Mouse (Mus musculus) megakaryocyte progenitor cell, adult 5-6 weeks (primary cell): ENCODE measurements around the gene Pknox2. TPM values are rescaled to one million over a fixed set of nuclear protein-coding genes. Genes with fewer than 3 reads are reported as not detected.

ENCODE experiments used
- ATAC-seq: replicated peaks from 2 replicates; pipeline ENCODE4 v1.8.0; 2016; ENCODE audit warnings: mild to moderate bottlenecking, moderate TSS enrichment, inconsistent platforms; ENCODE audit not compliant: poor library complexity
- total RNA-seq, 2 experiments: library from RNA; stranded (forward) in 1 of 2; stranded (reverse) in 1 of 2; fragments of 157-497, 149-512 nt in 1 of 2; fragments of 200-1000 nt in 1 of 2; gene quantifications; 2 replicates each; pipeline versions ENCODE4 v1.2.3 to v1.2.4; 2015 to 2017

Gene Pknox2
- total RNA-seq, 2 experiments from 2014 or later = not detected

DNA sequence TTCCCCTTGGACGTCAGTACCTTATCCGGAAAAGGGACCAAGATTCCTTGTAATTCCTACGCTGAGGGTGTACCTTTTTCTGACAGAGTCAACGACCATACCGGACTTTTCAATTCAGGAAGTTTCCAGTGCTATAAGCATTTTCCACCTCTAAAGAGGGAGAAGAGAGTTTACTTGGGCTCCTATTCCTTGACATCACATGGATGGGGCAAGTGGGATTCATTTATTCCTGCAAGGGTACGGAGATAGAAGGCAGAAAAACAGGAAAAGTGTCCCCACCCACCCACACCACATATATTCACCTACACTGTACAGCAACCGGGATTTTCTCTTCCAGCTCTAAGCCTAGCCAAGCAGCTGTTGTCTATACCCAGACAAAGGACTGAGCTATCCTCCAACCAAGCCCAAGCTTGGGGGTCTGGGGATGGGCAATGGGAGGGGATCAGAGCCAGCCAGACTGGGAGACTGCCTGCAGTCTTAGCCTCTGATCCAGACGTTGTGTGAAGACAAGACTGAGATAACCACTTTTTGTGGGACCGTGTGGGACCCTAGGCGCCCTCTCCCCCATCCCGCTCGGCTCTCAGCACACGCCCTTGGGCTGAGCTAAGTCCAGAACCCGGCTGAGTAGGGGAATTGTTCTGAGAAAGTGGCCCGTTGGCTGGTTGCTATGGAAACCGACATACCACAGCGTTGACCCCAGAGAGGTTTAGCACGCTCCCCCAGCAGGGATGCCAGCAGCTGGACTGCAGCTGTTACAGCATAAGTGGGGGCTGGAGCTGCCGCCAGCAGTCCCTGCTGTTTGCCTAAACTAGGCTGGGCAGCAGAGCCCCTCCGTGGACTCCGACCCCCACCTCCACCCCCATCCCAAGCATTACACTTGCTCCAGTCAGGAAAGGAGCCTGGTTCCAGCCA is 93.3 kb downstream of the Pknox2 start:
- ATAC-seq = no peak

DNA sequence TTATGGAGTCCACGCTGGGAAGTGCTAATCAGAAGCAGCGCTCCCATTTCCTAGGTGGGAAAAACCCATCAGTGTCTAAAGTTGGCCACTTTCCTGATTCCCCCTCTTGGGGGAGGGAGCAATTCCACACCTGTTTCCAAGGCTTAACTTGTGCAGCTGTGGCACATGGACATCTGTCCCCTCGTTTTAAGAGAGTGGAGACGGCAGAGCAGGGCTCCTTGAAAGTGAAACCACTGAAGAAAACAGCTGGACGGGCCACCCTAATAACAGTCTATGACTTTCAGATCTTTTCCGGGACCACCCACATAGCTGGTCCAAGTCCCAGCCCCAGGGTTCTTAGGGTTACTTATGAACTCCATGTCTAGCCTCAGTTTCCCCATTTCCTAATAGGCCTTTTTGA is 94.2 kb downstream of the Pknox2 start:
- ATAC-seq = no peak

DNA sequence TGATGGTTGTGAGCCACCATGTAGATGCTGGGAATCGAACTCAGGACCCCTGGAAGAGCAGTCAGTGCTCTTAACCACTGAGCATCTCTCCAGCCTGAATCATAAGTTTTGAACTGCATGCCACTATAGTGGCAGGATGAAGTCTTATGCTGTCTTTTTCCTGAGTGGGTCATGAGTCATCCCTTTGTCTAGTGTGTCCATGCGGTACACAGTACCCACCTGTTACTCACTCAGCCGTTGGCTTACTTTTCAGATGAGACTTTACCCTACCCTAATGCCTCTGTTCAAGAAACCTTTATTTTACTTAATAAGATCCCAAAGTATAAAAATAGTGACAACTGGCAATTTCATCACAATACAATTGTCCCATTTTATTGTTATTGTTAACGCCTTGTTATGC is 95.5 kb downstream of the Pknox2 start:
- ATAC-seq = no peak

DNA sequence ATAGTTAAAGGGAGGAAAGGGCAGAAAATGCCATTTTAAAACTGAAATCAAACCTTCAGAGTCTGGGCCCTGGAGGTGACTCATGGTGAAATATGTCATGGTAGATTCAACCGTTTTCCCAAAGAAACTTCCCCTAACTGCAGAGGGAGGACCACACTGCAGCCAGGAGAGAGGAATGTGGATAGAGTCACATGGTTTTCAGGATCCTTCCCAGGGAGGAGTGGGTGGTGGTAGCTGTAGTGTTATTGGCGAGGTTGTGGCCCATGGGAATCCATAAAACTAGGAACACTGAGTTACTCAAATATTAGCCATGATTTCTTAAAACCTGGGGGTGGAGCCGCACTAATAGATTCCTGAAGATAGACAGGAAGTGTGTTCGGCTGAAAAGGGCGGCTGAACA is 99.7 kb downstream of the Pknox2 start:
- no peak for ATAC-seq

DNA sequence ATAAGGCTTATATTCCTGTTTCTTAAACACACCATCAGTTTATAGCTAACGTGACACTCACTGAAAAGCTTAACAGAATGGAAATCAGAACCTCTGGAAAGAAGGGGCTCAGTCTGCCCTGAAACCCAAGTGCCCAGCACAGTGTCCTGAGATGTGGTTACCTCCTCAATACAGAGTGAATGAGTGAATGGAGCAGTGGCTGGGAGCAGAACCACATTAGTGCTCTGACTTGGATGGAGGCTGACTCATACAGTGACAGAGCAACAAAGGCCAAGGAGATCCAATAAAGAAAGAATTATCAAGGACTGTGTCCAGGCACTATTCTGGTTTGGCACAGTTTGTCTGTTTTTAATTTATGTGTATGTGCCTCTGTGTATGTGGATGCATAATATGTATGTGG is 101.3 kb downstream of the Pknox2 start:
- no peak for ATAC-seq

DNA sequence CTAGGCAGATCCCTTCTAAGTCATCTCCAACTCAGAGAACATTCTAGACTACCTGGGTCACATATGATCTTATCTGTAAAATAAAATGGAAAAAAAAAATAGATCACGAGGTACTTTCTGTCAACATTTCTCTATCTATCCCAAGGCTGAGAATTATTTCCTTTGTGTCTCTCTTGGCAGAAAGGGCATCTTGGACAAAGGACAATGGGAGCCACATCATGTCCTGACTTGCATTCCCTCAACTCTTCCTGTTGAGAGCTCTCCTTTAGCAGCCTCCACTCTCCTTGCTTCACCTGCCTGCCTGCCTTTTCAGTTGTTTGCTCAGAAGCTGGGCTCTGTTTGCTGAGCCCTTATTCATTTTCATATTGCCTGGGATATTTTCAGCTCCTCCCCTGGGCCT is 103.0 kb downstream of the Pknox2 start:
- no peak for ATAC-seq

DNA sequence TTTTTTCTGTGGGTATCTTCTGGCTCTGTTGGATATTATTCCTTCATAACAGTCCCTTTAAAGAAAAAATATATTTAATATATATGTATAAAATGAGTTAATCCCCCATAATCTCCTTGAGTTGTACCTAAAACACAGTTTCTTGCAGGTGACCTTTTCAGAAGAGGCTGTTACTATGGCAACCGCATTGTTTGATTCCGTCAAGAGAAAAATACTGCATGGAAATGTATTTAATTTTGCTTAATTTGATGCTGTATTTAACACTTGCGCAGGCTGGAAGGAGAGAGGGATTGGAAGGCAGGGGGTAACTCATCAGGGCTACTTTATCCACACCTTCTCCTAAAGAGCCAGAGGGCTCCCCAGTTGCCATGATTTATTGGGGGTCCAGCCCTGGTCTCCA is 108.3 kb downstream of the Pknox2 start:
- no peak for ATAC-seq

DNA sequence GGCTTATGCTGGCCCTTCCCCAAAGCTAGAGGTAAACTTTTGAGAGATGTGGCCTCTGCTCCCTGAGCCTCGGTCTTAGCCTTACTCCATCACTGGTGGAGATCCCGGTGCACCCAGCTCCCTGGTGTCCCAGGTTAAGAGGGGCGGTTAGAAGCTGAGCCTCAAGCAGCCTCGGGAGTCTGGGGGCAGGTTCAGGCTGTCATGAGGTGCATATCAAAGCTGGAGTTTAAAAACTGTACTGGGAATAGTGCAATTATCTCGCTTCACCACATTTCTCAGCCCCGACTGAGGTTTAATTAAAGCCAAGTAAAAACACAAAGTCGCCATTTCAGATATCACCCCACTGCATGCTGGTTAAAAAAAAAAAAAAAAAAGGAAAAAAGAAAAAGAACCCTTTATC is 108.8 kb downstream of the Pknox2 start:
- no peak for ATAC-seq

DNA sequence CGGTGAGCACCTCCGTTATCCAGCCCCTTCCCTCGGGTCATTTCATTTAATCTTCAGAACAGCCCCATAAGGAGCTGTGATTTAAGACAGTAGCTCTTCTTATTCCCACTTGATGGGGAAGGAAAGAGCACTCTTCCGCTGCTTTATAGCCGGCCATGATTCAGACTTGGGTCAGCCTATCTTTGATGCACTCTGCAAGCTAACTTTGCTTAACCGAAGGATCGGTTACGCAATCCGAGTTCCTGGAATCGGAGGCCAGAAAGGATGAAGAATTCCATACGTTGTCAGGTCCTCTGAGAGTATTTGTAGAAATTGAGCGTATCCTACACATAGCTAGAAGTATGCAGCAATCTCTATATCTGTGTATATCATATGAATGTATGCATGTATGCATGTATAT is 109.8 kb downstream of the Pknox2 start:
- no peak for ATAC-seq

DNA sequence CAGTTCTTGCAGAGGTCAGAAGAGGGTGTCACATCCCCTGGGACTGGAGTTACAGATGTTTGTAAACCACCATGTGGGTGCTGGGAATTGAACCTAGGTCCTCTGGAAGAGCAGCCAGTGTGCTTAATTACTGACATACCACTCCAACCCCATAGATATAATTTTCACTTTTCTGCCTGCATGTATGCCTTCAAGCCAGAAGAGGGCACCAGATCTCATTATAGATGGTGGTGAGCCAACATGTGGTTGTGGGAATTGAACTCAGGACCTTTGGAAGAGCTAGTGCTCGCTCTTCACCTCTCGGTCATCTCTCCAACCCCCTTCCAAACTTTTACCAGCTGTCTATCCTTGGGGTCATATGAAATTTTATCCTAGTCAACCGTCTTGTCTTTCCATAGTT is 112.0 kb downstream of the Pknox2 start:
- no peak for ATAC-seq

DNA sequence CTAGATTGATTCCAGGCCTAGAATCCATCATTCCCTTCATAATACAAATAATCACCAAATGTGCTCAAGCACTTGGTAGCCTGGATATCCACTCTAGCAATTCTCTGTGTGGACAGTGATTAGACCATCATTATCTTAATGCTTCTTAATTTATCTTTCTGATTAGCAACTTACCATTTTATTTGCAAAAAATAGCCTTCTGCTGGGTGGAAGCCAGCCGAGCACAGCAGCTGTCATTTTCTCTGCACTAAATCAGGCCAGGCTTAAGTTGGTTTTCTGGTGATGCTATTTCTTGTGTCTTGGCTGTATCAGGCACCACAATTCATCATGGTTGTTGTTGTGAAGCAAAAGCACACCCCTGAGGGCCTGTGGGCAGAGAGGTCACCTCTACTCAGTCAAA is 112.9 kb downstream of the Pknox2 start:
- ATAC-seq = no peak

DNA sequence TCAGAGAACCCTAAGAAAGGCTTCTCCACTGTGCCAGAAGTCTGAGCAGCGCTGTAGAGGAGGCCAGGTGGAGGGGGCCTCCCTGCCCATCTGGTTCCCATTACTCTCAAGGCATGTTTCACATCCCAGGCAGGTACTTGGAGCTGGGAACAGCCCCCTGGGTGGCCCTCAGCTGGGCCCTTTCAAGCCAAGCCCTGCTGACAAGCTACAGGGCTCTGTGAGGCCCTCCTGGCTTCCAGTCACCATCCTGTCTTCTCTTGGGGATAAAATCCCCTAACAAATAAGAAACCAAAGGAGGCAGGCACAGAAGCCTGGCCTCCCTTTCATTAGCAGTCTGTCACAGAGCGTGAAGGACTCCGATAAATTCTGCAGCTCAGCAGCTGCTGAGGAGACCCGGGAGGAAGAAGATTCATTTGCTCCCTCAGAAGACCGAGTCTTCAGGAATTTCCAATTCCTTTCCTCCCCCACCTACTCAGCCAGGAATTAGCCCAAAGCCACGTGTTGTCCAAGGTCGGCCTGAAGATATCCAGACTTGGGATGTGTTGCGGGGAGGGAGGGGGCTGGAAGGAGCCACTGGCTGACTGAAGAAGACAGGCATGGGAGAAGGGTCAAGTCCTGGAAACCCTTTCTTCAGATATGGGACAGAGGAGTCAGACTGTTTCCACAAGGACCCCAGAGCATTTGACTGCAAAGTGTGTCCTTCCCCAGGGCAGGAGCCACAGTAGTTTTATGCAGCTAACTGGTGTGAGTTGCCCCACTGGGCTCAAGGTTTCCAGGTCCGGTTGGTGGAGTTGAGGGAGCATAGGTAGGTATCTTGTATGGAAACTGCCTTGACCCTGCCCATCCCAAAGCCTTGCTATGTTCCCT is 116.6 kb downstream of the Pknox2 start:
- ATAC-seq = no peak

DNA sequence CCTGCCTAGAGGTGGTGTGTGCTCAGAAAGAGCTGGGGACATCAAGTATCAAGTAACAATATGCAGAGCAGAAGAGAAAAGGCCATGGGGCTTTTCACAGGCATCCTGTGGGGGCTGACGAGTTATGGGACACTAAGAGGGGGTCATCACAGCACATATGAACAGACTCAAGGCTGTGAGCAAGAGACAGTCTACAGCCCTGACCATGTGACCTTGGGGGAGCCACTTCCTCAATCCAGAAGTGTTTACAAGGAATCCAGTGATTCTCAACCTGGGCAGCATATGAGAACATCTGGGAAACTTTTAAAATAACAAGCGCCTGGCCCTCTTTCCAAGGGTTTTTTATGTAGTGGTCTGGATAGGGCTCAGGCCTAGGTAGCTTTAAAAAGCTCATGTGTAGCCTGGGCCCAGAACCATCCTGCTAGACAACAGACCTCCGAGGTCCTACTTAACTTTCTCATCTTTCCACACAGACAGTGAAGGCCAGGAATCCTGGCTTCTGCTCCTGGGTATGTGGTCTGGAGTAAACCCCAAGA is 117.3 kb downstream of the Pknox2 start:
- ATAC-seq = no peak

DNA sequence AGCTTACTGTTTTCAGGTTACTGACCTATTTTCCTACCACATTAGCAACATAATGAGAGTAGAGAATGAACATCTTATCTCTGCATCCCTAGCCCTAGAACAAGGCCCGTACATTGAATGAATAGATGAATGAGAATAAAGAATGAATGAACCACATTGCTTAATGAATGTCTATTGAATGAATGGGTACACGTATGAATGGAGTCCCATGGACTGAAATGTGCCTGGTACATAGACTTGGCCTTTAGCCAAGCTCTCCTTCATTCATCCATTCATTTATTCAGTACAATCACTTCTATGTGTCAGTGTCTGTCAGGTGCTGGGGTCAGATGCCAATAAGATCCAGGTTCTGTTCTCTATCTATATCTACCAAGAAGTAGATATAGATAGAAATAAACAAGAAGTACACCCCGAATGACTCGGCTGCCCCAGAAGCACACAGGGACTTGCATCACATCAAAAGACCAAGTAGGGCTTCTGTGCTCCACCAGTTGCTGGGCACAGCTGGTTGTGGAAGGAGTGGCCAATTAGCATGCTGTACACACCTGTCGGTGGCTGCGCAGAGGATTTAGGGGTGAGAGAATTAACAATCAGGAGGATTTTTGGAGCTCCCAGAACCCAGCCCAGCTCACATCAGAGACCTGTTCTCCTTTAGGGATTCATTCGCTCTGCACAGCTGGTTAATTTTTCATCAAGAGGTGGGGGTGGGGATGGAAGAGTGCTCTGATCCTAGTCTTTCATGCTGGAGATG is 119.2 kb downstream of the Pknox2 start:
- ATAC-seq = no peak

DNA sequence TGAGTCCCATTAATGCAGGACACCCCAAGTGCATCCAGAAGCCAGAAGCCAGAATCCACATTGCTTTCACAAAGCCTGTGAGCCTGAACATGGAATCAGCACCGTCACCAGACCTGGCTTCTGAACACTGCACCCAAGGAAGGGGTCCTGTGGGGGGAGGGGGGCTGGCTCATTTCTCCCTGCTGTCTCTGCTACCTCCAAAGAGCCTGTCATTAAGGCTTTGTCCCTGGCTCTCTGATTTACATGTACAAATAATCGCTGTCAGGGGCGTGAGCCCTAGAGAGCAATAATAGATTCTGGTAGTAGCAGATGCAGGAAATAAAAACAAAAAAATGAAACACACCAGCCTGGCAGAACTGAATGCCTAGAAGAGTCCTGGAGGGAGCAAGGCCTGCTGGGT is 121.3 kb downstream of the Pknox2 start:
- no peak for ATAC-seq

DNA sequence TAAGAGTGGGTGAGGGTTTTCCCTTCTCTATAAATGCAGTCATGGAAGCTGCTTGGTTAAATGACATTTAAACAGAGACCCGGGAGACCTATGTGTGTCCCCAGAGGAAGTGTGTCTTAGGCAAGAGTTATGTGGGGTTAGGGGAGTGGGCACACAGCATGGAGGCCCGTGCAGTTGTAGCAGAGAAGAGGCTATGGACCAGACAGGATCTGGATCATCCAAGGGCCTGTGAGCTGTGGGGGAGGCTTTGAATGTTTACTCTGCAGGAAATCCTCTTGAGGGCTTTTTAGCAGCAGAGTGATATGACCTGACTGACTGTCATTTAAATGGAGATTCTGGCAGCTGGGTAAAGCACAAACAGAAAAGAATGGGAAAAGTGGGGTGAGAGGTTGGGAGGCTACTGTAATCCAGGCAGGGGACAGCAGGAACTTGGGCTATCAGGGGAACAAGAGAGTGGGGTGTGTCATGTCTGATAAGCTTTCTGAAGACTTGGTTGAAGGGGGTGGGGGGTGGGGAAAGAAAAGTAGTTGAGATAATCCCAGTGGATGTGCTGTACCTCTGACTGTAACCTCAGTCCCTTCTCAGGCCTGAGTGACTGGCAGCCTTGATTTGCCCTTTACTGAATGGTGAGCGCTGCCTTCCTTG is 125.5 kb downstream of the Pknox2 start:
- ATAC-seq = no peak

DNA sequence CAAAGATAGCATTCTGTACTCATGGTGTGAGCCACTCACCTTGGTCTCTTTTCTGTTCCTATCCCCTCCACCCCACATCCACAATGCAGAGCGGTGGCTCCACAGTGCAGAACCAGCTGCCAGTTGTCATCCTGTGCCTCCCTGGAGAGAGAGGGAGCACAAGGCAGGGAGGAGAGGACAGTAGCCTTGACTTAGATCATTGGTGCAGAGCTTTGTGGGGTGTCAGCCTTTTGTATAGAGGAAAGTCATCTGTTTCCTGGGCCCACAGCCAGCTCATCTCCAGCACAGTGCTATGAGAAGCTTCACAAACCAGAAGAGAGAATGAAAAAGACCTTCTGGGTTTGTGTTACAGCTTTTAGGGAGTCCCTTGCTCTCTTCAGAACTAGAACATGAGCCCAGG is 129.1 kb downstream of the Pknox2 start:
- no peak for ATAC-seq

DNA sequence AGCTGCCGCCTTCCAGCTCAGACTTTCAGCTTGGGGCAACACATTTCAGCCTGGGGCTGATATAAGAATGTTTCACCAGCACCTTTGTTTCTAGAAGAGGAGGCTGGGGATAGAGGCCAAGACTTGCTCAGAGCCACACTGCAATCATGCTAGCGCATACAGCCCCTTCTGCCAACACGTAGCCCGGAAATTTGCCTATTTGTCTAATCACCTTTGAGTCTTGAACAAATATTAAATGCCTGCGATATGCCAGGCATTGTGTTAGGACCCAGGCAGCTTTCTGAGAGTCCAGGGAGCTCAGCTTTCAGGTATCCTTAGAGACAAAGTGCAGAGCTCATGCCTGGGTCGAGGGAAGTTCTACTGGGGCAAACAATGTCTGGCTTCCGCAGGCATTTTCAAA is 130.0 kb downstream of the Pknox2 start:
- ATAC-seq = no peak

DNA sequence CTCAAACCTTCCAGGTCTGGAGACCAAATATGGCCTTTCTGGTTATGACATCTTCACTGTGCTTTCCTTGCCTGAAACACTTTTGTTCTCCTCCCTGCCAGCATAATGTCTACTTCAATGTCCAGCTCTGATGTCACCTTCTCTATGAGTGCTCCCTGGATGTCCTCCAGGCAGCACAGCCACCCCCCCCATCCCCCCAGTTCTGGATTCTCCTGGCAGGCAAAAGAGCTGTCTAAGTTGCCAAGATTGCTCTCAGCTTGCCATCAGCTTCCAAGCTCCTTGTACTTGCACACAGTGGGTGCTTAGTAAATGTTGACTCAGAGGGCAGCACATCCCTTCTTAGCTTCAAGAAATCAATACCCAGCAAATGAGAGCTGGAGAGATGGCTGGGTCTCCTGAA is 131.0 kb downstream of the Pknox2 start:
- ATAC-seq = no peak

DNA sequence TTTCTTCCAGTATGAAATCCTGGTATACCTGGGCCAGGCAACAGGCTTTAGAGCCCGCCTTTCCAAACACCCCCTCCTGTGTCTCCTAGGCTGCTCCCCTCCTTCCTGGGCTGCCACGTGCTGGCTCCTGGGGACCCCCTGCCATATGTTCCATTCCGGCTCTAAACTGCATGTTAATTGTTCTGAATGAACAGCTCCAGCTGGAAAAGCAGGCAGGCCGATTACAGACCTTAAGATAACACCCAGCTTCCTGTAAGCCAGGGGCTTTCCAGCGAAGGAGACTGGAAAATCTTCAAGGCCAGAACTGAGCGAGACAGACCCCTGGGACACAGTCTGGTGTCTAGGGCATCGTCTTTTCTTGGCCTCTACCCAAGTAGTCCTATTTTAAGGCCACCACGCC is 133.6 kb downstream of the Pknox2 start:
- no peak for ATAC-seq

DNA sequence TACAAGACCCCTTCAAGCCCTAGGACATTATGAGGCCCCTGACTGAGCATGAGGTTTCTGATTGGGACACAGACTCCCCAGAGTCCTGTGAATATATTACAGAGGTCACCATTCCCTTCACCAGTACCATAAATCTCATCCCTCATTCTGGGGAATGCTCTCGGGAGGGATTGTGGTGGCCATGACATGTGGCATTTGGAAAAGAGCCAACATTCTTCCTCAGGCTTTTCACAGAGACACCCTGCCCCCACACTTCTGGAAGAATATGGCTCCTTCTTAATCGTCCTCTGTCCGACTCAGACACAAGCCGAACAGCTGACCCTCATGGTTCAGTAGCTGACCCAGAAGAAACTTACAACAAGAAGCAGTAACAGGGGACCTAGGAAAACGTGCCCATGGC is 139.1 kb downstream of the Pknox2 start:
- ATAC-seq = no peak
